Mouse (Mus musculus) layer of hippocampus, adult 11-12 months (tissue): ENCODE data around the gene St5.

Source experiments
- DNase-seq: peaks from one replicate; pipeline ENCODE4 v3.0.0; 2022; ENCODE audit warnings: low spot score

St5 gene

DNA sequence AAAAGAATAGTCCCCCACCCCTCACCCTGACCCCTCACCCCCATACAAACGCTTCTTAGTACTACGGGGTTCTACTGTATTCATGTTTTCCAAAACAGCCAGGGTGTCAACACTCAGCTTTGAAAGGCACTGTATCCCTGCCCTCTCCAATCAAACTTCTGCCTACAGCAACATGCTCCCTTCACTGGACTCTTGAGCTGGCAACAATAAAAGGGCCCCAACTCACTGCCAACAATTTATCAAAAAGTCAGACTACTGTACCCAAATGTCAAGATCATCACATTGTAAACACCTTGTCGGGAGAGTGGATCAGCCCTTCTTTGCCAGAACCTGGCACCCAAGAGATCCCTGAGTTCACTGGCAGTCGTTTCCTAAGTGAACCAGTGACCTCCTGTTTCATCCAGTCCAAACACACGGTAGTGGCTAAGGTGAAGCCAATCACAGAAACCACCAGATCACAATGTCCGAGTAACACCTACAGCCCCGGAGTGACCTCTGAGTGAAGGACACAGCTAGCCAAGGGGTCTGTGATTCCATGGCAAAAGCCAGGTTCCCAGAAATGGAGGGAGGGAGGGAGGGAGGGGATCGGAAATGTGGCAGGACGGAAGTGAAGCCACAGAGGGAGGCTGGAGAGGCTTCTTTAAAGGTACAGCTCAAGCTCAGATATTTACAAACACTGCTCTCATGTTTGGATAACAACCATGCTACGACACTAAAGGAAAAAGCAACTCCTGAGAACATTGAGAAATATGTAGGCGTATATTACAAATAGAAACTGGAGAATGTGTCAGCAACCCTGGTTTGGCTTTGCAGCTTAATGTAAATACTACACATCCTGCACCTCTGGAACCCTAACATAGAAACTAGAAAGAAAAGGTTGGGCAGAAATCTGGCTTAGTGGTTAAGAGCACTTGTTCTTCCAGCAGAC, 136.3 kb downstream of the St5 start:
- no peak for DNase-seq

DNA sequence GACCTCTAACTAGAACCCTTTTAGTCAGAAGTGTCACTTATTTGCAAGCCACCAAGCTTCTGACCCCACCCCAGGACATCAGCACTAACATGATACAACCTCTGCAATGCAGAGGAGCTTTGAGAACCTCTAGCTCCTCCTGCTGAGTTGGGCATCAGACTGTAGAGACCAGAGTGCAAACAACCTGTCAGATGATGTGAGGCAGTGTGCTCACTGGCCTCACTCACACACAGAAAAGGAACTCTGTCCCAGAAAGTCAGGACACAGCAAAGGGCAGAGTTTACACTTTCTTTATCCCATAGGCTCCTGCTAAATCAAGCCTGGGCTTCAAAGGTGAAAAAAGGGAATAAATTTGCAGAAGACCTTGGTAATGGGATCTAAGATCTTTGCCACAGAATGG, 137.1 kb downstream of the St5 start:
- no peak for DNase-seq

DNA sequence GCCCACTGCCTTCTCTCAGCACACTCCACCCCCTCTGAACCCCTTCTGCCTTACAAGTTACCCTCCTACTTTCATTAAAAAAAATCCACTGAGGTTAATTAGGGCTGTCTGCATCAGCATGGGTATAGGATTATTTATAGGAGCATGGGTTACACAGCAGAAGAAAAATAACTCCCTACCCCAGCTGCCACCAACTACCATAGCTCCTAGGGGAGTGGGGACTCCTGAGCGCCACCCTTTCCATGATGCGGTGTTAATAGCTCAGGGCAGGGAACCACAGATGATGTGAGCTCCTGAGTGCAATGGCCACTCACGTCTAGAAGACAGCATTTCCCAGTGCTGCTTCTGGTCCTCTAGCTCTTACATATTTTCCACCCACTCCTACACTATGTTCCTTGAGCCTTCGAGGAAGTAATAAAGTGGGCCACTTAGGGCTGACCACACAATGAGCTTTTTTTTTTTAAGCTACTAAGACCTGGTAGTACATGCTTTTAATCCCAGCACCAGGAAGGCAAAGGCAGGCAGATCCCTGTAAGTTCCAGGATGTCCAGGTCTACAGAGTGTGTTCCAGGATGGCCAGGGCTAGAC, 139.5 kb downstream of the St5 start:
- DNase-seq = no peak

DNA sequence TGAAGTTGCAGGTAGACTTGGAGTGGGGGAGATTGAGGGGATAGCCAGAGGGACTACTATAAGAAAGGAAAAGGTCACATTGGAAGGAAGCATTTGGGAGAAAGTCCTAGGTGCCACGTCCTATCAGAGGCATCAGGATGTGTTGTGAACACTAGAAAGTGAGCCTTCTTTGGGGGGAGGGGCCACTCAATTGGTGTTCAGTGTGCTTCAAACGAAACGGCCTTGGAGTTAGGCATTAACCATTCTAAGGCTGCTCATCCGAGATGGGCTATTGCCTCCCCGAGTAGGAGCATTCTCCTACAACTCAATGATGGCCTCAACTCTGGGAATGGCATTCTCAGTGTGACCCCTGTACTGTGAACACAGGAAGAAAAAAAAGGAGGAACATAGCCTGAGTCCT, 140.7 kb downstream of the St5 start:
- DNase-seq = no peak

DNA sequence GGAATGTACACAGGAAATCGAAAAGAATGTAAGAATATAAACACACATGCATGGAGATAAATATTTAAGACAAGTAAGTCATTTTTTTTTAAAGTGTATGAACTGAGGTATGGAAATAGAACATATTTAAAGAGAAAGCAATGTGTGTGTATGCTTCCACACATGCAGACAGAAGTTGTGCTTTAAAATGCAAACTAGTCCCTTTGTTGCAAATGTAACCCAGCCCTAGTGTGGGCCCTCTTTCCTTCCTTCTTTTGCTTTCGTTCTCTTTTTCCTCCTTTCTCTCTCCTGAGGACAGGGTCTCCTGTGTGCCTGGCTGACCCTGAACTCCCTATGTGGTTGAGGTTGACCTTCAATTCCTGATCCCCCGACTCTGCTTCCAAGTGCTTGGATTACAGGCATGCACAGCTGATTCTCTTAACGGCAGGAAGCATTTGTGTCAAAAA, 141.2 kb downstream of the St5 start:
- no peak for DNase-seq

DNA sequence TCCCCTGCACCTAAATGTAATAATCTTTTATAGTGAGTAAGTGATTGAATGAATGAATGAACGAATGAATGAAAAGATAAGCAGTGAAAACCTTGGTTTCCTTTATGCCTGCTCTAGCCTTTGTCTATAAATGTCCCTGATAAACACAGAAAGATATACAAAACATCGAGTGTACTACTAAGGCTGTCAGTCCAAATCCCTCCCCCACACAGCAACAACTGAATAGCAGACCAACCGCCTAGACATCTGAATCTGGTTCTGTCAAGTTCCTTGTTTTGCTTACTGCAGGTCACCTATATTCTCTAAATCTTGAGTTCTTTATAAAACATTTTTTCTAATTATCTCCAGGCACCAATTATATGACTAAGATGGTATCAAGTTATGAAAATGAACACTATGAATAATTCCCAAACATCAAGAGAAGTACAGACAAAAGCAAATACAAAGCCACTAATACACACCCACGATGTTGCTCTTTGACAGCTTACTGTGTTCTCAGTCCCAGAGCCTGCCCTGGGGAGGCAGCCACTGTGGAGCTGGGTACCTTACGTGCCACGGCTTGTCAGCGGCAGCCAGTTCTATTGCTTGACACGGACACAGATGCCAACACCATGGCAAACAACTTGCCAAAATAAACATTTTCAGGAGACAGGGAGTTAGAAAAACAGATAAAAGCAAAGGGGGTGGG, 141.8 kb downstream of the St5 start:
- DNase-seq = no peak

DNA sequence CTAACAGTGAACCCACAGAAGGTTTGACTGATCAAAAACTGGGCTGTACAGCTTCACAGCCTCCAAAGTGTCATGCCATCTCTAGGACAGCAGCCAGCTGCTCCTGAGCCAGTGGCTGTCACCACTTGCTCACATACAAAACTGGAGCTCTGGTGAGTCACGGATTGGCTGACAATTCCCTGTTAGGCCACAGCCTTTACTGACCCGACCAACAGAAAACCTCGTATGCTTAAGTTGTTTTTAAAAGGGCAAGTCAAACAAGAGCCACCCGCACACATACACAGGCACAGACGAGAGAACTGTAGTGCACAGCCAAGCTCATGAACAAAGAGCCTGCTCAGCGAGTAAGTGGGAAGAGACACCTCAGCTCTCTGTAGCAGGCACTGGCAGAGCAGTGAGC, 143.9 kb downstream of the St5 start:
- DNase-seq = no peak

DNA sequence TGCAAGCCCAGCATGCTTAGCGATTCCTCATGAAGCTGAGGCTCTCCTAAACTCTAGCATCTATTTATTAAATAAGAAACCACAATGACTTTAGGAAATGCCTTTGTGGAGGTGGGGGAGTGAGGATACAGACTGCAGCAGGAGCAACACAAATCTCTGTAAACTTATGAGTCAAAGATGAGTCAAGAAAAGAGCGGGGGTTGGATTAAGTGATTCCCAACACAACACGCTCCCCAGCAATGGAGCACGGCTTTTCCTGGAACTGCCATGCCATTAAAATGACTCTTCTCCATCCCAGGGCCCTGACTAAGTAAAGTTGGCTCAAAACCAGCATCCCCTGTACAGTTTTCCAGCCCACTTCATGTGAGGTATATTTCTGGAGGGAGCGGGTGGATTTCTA, 156.7 kb downstream of the St5 start:
- DNase-seq = no peak

DNA sequence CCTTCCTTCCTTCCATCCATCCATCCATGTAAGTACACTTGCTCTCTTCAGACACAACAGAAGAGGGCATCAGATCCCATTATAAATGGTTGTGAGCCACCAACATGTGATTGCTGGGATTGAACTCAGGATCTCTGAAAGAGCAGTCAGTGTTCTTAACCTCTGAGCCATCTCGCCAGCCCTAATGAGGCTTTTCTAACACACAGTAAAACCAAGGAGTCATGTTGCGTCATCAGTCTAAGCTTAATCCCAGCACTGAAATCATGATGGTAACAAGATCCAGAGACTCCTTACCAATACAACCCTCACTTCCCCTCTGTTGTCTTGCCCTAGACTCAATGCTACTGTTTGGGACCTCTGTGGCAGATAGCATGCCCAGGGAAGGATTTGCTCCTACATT, 157.2 kb downstream of the St5 start:
- no peak for DNase-seq

DNA sequence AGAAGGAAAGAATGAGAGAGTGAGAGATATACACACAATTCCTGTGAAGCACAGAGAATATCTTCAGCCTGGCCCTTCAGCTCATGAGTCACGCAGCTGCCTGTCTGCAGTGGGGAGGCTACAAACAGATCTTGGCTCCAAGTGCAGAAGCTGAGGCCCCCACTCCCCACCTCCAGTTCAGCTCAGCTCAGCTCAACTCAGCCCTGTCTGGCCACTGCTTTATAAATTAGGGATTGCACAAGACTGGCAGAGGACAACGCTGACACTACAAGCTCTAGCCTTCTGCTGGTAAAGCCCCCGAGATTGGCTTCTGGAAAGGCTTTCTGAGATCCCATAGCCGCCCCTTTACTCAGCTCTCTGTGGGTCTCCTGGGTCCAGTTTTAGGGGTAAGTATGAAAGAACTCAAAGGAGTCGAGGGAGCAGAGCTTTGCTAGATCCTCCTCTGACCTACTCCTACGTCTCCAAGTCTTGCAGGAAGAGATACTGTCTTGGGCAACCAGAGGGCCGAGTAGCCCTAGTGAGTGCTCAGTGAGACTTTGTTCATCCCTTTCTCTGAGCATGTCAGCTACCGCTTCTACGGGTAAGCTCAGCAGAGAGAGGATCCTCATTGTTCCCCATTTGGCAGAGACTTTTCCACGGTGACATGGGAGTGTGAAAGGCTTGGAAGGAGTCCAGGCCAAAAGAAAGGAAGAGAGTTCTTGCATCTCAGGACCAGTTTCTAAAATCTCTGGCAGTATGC, 158.0 kb downstream of the St5 start:
- no peak for DNase-seq

DNA sequence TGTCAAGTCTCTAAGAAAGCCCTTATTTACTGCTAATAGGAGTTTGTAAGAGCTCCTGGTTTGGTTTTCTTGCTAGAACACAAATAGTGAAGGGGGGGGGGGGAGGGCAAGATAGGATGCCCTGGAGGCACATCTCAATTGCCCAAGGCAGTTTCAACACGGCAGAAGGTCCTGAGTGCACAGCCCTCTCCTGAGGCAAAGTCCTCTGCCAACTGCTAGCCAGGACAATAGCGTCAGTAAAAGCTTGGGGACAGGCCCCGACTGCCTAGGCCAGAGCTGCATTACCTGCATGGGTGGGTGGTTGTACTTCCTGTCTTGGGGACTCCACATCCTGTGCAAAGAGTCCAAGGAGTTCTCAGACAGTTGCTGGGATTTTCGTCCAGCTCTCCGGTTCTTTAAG, 158.6 kb downstream of the St5 start:
- no peak for DNase-seq

DNA sequence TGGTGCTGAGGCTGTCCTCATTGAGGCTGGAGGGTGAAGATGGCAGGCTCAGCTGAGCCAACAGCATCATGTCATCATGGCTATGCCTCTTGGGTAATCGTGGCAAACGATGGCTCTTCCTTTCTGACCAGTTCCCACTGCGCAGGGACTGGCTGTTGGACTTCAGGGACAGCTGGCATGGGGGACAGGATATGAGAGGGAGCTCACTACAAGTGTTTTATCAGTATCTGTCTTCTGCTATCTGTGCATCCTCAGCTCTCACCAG, 161.1 kb downstream of the St5 start:
- no peak for DNase-seq

DNA sequence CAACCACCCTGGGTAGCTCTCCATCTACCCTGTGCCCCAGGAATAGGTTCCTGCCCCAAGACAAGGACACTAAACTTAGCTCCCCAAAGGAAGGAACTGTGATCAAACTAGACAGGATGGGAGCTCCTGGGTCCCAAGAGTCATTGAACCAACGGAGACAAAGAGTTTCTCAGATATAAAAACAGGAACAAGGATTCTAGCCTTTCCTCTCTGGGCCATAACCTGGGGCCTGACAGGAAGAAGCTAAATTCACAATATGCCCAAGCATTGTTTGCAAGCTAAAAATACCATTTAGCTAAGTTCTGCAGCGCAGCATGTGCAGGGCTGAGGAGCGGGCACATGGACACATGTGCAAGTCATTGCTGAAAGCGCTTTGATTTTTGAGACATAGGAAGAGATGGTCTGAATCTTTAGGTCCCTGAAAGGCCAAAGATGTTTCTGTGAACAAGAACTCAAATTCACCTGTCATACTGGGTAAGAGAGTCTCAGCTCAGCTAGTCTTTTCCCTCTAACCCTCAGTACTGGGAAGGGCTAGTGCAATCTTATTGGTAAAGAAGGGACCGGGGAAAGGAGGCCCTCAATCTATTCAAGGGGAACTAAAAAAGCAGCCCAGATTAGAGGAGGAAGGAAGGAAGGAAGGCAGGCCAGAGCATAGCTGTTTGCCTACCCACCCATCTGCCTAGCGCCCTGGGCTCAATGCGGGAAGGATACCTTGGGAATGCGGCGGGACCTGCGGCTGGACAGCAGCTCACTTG, 161.6 kb downstream of the St5 start:
- DNase-seq = no peak

DNA sequence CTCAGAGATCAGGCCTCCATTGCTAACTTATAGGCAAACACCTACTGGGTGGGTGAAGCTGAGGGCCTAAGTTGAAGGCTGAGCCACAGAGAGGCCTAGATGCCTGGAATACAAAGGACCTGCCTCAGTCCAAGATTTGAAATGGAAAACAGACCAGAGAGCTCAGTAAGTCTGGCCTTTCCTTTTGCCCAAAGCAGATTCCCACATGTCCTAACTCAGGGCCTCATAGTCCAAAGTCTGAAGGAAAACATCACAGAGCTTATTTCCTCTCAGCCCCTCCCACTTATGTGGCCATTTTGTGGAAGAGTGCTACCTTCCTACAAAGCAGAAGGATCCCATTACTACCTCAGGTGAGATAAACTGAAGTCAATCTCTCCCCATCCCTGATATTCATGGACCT, 162.5 kb downstream of the St5 start:
- no peak for DNase-seq

DNA sequence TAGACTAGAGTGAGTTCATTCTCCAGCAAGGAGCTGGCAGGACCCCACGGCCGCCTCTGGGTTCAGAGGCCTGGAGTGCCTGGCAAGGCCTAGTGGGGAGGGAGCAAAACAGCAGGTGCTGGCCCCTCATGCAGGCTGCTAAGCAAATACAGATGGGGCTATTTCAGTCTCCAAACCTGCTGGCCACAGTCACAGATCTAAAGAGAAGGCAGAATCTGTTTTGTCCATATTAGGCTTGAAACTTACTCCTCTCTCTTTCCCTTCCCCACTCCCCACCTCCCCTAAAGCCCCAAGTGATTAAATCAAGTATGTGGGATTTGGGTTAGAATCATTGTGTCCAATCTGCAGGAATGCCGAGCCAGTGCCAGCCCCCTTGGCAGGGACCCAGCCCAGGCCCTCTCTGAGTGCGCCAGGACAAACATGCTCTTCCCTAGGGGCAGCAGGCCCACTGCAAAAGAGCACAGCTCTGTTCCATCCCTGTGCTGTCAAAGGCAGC, 166.9 kb downstream of the St5 start:
- DNase-seq = peak; percentile 53

DNA sequence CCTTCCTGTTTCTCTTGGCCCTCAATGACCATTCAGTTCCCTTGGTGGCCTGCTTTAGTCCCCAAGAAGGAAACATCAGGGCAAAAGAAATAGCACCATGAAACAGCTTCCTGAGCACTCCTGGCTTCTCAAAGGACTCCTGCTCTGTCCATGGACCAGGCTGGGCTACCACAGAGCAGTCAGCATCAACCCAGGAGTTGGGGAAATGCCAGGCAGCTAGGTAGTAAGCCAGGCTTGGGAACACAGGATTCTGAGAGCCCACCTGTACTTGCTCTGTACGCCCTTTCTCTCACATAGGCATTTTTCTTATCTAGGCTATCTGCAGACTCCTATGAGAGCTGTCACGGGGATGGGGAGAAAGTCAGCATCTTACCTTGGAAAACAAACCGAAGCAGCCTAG, 168.5 kb downstream of the St5 start:
- no peak for DNase-seq

DNA sequence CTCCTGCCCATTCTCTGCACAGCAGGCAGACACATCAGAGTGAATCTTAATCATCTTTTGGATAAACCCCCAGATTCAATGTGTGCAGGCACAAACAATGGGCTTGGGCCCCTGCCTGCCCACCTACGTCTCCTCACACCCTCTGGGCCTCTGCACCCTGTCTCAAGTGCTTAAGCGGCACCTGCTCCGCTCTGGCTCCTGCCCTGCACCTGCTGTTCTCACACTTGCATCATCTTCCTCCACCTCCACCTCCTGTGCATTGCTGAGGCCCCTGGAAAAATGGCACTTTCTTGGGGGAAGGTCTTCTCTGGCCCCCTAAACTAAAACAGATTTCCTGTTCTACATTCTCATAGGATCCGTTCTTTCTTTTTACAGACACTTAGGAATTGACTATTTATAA, 169.5 kb downstream of the St5 start:
- DNase-seq = no peak

DNA sequence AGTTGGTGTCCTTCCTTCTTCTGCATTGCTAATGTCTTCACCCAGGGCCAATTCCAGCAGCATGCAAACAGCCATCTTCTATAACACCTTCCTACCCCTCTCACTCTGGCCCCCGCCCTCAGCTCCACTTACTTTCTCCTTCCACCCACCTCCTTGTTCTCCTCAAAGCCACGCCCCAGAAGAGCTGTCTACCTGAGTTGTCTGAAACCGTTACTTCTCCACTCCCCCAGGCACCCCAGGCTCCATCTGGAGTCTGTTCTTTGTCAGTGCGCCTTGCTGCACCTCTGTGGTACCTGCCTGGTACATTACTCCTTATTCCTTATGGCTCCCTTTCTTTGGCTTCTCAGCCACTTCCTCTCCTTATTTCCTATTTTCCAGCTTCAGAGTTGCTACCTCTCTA, 170.3 kb downstream of the St5 start:
- no peak for DNase-seq

DNA sequence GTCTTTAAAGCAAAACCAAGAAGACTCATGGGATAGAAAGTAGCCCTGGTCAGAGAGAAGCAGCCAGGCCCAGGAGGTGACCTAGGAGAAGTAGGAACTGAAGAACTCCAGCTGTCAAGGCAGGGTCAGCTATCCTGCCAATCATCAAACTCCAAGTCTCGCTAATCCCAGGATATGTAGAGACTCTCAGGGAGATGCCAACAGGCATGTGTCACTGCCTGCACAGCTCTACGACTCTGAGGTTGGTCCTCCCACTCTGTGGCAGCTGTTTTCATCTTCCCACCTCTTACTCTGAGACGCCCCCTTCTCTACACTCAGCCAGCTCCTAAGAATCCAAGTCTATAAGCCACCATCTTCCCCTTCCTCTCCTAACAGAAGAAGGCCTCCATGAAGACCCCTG, 170.7 kb downstream of the St5 start:
- no peak for DNase-seq

DNA sequence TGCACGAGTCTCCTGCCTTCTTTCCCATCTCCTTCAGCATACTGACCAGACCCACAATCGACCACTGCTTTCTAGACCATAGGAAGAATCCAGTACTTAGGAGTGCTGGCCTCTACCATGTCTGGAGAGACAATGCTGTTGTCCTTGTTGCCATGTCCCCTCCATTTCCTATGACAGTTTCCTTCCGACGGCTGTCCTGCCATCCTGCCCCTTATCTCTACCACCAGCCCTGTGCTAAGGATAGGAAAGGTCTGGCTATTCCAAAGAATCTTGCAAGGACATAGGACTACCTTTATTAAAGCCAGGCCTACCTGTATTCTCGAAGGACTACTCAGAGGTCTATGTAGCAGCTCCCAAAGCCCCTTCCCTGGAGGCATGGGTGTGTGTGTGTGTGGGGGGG, 171.9 kb downstream of the St5 start:
- DNase-seq = no peak

DNA sequence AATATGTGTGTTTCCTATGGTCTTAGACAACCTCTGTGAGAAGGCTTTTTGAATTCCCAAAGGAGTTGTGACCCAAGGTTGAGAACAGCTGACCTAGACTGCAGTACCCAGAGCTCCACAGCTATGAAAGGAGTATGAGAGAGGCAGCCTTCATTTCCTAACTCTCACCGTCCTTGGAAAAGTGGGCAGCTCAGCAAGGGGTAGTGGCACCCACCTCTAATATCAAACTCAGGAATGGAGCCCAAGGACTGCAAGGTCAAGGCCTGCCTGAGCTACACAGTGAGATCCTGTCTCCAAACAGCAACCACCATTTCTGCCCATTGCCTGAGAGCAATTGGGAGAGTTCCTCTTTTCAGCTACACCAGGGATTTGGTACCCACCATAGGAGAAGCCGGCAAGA, 173.7 kb downstream of the St5 start:
- DNase-seq = no peak

DNA sequence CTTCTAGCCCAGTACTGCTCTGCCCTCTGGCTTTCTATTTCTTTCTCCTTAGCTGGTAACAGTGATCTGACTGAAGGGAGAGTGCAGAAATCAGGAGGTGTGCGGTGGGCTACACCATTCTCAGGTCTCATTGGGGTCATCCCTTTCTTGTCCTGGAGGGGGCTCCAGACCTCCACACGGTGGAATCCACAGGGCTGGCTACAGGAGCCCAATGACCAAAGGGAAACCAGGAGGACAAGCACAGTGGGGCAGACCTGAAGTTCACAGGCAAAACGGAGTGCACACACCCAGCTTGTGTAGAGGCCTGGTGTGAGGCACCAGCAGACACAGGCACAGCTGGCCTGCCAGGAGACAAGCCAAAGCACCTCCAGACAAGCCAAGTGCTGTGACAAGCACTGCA, 175.0 kb downstream of the St5 start:
- peak; percentile 52 for DNase-seq
